Mouse (Mus musculus): ENCODE results near the gene Krt78. TPM values are rescaled to one million over a fixed set of nuclear protein-coding genes. Genes with fewer than 3 reads are reported as not detected.
A peak's percentile ranks its signal among the peaks of the same experiment; 100 is the strongest.

Krt78 gene
- polyA plus RNA-seq, 1 experiment from 2014 or later: 0.05 TPM

GRCm38 (mm10) chr15:101973414-101974077 lies 19.5 kb upstream of the Krt78 start:
- H3K27me3 ChIP-seq (ENCODE audit: insufficient read depth, low read length): no peaks in the 10 kb centered on the region
- H3K9me3 ChIP-seq (ENCODE audit: low read depth, low read length): no peaks in the 10 kb centered on the region
- H3K4me1 ChIP-seq (ENCODE audit: insufficient read depth): peaks cover 24% of the 10 kb centered on the region
- H3K36me3 ChIP-seq (ENCODE audit: insufficient read depth): no peaks in the 10 kb centered on the region
- H3K4me2 ChIP-seq: no peak overlapping the region
- DNase-seq (peak; percentile 98), ATAC-seq (ENCODE audit: insufficient read depth) (peak; percentile 15; the same call in 1 of the 2 replicates)
- H3K27ac ChIP-seq (ENCODE audit: low read depth): no peak overlapping the region
- no peak overlapping the region for H3K4me3 ChIP-seq (ENCODE audit: low read depth, low read length)
- peak; percentile 98 for TF ChIP-seq CTCF (IDR thresholded peaks at IDR 0.05; ENCODE audit: low read depth)
- 10% methylated on average over 15 of the region's 15 CpGs for WGBS
- H3K9ac ChIP-seq: no peak overlapping the region

DNA sequence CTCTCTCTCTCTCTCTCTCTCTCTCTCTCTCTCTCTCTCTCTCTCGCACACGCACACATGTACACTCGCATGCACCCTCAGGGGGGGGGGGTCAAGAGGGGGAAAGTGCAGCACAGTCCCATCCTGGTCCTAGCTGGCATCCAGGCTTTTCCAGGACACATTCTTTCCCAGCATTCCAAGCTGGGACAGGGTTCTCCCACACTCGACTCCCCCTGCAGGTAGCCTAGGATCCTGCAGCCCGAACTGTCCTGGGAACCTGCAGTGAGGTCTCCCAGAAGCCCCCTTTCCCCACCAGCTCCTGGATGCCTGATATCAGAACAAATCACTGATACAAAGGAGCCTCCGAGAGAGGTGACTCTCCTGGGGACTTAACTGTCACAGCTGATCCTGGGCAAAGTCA lies 16.4 kb upstream of the Krt78 start:
- Histone ChIP-seq H3K9me3 (ENCODE audit: low read depth, low read length) (no peaks in the 10 kb centered on the region), H3K27me3 (ENCODE audit: insufficient read depth, low read length) (no peaks in the 10 kb centered on the region), H3K27ac (ENCODE audit: low read depth) (no peak overlapping the region), H3K36me3 (ENCODE audit: insufficient read depth) (no peaks in the 10 kb centered on the region), H3K4me2 (no peak overlapping the region), H3K4me1 (ENCODE audit: insufficient read depth) (no peaks in the 10 kb centered on the region), H3K4me3 (ENCODE audit: low read depth, low read length) (no peak overlapping the region), H3K9ac (no peak overlapping the region; the same call in 1 of the 2 replicates)
- DNase-seq: peak; percentile 85
- peak; percentile 26; the same call in 1 of the 2 replicates for ATAC-seq (ENCODE audit: insufficient read depth)
- peak; percentile 87 for TF ChIP-seq CTCF (IDR thresholded peaks at IDR 0.05; ENCODE audit: low read depth)
- 6% methylated on average over 3 of the region's 6 CpGs for WGBS

- no peak overlapping the region for H3K4me2 ChIP-seq
- H3K36me3 ChIP-seq (ENCODE audit: insufficient read depth): no peaks in the 10 kb centered on the region
- TF ChIP-seq CTCF (IDR thresholded peaks at IDR 0.05; ENCODE audit: low read depth): no peak
- H3K9ac ChIP-seq: no peak overlapping the region
- WGBS: 64% methylated on average over 8 of the region's 8 CpGs
- H3K4me3 ChIP-seq (ENCODE audit: low read depth, low read length): no peak overlapping the region
- no peaks in the 10 kb centered on the region for H3K4me1 ChIP-seq (ENCODE audit: insufficient read depth)
- no peaks in the 10 kb centered on the region for H3K27me3 ChIP-seq (ENCODE audit: insufficient read depth, low read length)
- peak; percentile 48; the same call in 1 of the 2 replicates for ATAC-seq (ENCODE audit: insufficient read depth)
- peak; percentile 43 for DNase-seq
- no peaks in the 10 kb centered on the region for H3K9me3 ChIP-seq (ENCODE audit: low read depth, low read length)
- no peak overlapping the region for H3K27ac ChIP-seq (ENCODE audit: low read depth)
Observed at GRCm38 (mm10) chr15:101966808-101967207, 12.7 kb upstream of the Krt78 start.

GRCm38 (mm10) chr15:101958891-101959290 lies 4.8 kb upstream of the Krt78 start:
- ATAC-seq (ENCODE audit: insufficient read depth): no peak
- no peak overlapping the region for H3K4me2 ChIP-seq
- H3K27ac ChIP-seq (ENCODE audit: low read depth): no peak overlapping the region
- H3K27me3 ChIP-seq (ENCODE audit: insufficient read depth, low read length): no peaks in the 10 kb centered on the region
- DNase-seq: no peak
- no peak overlapping the region for H3K4me3 ChIP-seq (ENCODE audit: low read depth, low read length)
- H3K36me3 ChIP-seq (ENCODE audit: insufficient read depth): no peaks in the 10 kb centered on the region
- H3K9me3 ChIP-seq (ENCODE audit: low read depth, low read length): no peaks in the 10 kb centered on the region
- TF ChIP-seq CTCF (IDR thresholded peaks at IDR 0.05; ENCODE audit: low read depth): no peak
- WGBS: 80% methylated on average over 3 of the region's 3 CpGs
- no peak overlapping the region for H3K9ac ChIP-seq
- no peaks in the 10 kb centered on the region for H3K4me1 ChIP-seq (ENCODE audit: insufficient read depth)

GRCm38 (mm10) chr15:101952733-101953474 lies 1.2 kb downstream of the Krt78 start:
- peak overlapping the region; percentile 75 for H3K27ac ChIP-seq (ENCODE audit: low read depth)

GRCm38 (mm10) chr15:101945430-101945829 lies 8.7 kb downstream of the Krt78 start:
- Histone ChIP-seq H3K4me3 (ENCODE audit: low read depth, low read length) (no peak overlapping the region), H3K27ac (ENCODE audit: low read depth) (no peak overlapping the region), H3K4me2 (no peak overlapping the region), H3K9me3 (ENCODE audit: low read depth, low read length) (no peaks in the 10 kb centered on the region), H3K27me3 (ENCODE audit: insufficient read depth, low read length) (no peaks in the 10 kb centered on the region), H3K9ac (no peak overlapping the region), H3K36me3 (ENCODE audit: insufficient read depth) (no peaks in the 10 kb centered on the region), H3K4me1 (ENCODE audit: insufficient read depth) (no peaks in the 10 kb centered on the region)
- DNase-seq (peak; percentile 33), ATAC-seq (ENCODE audit: insufficient read depth) (peak; percentile 54; the same call in 1 of the 2 replicates)
- 76% methylated on average over 1 of the region's 1 CpGs for WGBS
- no peak for TF ChIP-seq CTCF (IDR thresholded peaks at IDR 0.05; ENCODE audit: low read depth)

More at GRCm38 (mm10) chr15:101952733-101953474, 1.2 kb downstream of the Krt78 start:
- H3K4me3 ChIP-seq (ENCODE audit: low read depth, low read length): no peak overlapping the region
- TF ChIP-seq CTCF (IDR thresholded peaks at IDR 0.05; ENCODE audit: low read depth): no peak
- no peak overlapping the region for H3K9ac ChIP-seq
- ATAC-seq (ENCODE audit: insufficient read depth) (no peak), DNase-seq (peak; percentile 49)
- H3K4me1 ChIP-seq (ENCODE audit: insufficient read depth): peaks cover 4% of the 10 kb centered on the region; the same call in 1 of the 2 replicates
- WGBS: 72% methylated on average over 7 of the region's 7 CpGs
- no peak overlapping the region for H3K4me2 ChIP-seq
- H3K27me3 ChIP-seq (ENCODE audit: insufficient read depth, low read length): no peaks in the 10 kb centered on the region
- H3K36me3 ChIP-seq (ENCODE audit: insufficient read depth): no peaks in the 10 kb centered on the region
- no peaks in the 10 kb centered on the region for H3K9me3 ChIP-seq (ENCODE audit: low read depth, low read length)

DNA sequence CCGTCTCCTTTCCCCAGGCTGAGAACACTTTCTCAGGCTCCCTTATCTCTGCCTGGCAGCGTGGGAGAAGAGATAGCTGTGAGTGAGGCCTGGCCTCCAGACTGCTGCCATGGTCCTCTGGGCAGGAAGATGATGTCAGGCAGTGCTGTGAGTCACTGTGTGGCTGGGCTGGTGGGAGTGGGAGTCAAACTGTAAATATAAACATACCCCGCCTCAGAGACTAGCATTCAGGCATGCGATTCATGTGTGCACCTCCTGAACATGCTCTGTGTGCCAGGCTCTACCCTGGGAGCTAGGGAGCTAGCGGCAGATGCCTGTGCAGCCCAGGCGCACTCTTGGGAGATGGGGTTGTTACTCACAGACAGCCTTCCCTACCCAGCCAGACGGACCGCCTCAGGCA lies 12.1 kb downstream of the Krt78 start:
- Histone ChIP-seq H3K27ac (ENCODE audit: low read depth) (no peak overlapping the region), H3K36me3 (ENCODE audit: insufficient read depth) (no peaks in the 10 kb centered on the region), H3K27me3 (ENCODE audit: insufficient read depth, low read length) (no peaks in the 10 kb centered on the region), H3K4me3 (ENCODE audit: low read depth, low read length) (no peak overlapping the region), H3K9ac (no peak overlapping the region), H3K9me3 (ENCODE audit: low read depth, low read length) (no peaks in the 10 kb centered on the region), H3K4me2 (no peak overlapping the region), H3K4me1 (ENCODE audit: insufficient read depth) (no peaks in the 10 kb centered on the region)
- no peak for DNase-seq
- ATAC-seq (ENCODE audit: insufficient read depth): no peak
- TF ChIP-seq CTCF (IDR thresholded peaks at IDR 0.05; ENCODE audit: low read depth): no peak
- 29% methylated on average over 8 of the region's 8 CpGs for WGBS

Measured in lung, embryonic 14.5 days (tissue).